Mouse (Mus musculus) thymus, postnatal 25 days (tissue): ENCODE measurements around the gene Slc7a5.

Experiments
- DNase-seq: peaks from one replicate; pipeline ENCODE4 v3.0.0; 2022

The Slc7a5 gene

DNA sequence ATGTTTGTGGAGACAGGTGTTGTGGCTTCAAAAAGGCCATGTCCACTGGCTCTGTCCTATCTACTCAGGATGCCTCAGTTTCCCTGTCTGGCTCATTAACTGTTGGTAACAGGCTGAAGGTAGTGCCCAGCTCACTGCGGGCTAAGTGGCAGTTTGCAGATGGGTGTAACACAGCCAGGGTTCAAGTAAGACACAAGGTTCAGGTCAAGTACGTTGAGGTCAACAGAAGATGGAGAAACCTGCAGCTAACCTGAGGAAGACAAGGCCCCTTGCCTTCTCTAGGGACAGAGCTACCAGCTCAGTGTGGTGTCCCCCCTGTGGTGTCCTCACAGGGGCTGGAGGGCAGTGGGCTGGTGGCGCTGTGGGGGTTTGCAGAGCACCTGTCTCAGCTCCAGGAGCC, 27.8 kb downstream of the Slc7a5 start:
- no peak for DNase-seq

DNA sequence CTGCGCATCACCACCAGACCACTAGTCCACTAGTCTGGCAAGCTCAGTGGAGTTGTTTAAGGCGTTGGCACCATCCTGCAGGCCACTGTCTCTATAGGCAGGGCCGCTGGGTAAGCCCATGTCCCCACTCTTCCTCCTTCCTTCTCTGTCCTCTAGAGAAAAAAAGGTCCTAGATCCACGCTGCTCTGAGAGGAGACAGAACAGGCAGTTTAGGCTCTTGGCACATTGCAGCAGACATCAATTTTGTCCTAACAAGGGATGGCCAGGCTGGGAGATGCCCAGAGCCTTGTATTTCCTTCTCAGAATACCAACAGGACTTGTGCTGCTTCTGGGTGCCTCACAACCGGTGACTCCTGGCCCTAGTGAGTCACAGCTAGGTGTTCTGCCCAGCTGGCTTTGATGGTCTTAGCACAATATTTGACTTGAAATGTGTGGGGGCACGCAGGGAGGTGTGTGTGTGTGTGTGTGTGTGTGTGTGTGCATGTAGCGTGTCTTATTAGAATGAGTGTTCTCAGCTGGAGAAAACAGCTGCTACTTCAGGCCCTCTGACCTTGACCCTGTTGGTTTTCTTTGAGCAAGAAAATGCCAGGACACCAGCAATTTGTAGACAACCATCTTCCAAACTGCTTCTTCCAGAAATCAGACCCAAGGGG, 29.5 kb downstream of the Slc7a5 start:
- no peak for DNase-seq

DNA sequence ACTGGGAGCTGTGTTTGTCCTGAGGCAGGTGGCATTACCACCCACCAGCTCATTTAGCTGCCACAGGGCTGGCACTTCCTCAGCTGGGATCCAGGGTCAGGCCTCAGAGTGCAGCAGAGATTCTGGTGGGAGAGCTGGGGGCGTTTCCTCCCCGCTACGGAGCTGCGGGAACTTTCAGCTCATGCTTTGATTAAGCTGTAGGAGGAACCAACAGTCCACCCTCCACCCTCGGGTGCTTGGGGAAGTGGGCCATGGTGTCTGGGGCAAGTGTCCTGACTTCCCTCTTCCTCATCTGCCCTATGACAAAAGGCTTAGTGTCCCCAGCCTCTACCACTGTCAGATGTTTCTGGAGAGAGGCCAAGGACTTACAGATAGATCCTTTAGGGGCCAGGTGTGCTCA, 30.3 kb downstream of the Slc7a5 start:
- no peak for DNase-seq

DNA sequence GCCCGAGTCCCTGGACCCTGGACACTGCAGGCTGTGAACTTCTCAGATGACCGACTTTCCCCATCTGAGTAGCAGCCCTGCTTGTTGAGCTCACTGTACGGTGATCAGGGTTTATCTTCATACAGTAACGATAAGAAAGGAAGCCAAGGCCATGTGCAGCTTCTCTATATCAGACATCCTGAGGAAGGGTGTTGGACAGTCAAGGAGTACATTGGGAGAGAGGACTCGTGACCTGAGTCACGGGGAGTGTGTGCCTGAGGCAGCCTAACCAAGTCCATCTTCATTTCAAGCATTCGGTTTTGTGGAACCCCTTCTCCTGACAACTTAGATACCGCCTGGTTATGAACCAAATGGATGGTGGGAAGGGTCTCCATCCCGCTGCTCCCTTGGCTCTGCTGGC, 32.0 kb downstream of the Slc7a5 start:
- DNase-seq: no peak

DNA sequence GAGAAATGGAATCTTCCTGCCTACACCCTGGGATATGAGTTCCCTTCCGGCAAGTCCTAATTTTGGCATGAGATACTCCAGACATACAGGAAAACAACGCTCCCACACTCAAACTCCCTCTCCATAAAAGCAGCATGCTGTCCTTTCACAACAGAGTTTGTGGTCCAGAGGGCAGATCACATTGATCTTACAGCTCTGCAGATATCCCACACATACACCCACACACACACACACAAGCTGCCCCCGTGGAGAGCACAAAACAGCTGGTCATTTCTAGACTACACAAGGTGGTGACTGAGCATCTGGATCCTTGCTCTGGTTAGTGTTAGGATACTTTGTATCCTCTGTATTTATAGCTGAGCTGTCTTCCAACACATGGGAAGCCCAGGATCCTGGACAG, 32.4 kb downstream of the Slc7a5 start:
- DNase-seq: no peak

DNA sequence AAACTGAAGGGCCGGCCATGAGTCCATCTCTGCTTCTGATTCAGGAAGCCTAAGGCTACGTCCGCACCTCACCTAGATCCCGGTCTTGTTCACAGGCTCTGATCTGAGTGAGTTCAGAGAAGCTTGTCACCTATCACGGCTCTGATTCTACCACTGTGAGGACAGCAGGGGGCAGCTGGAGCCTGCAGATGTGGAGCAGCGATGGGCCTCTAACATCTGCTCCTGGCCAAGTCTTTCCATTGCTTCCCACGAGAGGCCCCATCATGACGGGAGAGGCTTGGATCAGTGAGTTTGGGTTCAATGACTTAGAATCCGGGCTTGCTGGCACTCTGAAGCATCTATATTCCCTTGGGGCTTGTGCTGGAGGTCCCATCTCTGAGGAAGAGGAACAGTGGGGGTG, 33.5 kb downstream of the Slc7a5 start:
- DNase-seq: peak; percentile 26

DNA sequence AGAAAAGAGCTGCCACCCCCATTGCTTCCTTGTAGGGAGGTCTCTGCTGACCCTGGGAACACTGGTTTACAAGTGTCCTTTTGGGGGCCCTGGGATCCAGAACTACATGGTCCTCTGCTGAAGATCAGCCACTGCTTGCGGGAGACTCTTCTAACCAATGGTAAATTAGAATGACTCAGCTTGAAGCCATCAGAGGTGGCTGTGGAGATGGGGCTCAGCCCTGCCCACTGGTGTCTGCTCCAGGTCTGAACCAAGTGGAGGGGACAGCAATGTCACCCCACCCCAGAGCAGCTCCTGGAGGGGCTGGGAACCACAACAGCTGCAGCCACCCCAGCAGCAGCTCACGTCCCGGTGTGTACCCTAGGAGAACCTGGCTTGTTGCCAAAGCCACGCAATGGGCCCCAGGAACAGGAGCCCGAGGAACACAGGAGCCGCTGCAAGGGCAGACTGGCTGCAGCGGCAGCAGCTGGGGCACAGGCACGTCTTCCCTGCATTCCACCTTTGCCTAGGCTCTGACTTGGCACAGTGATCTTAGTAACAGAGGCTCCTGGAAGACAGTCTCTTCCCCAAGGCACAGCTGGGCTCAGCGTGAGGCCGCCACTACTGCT, 35.6 kb downstream of the Slc7a5 start:
- DNase-seq: no peak

DNA sequence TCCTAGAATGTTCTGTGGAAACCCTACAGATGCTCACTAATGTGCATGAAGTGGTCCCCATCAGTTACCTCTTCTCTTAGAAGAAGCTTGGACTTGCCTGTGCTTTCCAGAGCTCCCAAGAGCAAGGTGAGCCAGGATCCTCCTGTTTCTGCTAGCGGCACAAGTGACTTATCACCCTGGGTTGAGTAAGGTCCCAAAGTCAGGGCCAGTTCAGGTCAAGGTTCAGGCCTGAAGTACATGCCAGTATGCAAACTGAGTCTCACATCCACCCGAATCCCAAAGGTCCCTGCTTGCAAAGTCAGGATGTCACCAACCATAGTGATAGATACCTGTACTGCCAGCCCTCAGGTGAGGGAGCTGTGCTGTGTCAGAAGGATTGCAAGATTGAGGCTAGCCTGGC, 37.3 kb downstream of the Slc7a5 start:
- no peak for DNase-seq

DNA sequence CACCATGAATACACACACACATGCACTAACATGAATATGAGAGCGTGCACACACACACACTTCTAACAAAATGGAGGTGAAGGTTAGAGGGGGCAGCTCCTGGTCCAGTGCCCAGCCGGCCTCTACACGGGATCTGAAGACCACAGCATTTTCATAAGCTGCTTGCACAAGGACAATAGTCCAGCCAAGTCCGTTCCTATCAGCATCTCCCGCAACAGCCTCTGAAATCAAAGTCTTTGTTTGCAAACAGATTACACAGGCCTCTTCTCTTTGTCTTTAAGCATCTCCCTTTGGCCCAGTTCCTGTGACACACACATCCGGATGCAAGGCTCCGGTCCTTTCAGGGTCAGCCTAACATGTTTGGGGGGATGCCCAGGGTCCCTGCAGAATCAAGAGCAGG, 38.6 kb downstream of the Slc7a5 start:
- no peak for DNase-seq

DNA sequence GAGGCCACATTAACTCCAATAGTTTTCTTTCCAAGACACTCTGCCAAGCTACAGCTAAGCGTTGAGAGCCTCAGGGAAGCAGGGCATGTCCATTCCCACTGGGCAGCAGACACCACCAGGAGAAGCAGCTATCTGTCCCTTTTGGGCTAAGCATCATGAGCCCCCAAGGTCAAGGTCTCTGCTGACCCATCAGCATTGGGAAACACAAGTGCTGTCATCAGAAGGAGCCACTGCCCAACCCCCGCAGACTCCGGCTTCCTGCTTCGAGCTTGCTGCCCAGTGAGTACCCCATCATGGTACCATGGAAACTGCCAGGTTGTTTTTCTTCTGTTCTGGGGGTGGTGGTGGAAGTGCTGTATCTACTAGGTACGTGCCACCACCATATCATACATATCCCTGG, 39.3 kb downstream of the Slc7a5 start:
- DNase-seq: no peak

DNA sequence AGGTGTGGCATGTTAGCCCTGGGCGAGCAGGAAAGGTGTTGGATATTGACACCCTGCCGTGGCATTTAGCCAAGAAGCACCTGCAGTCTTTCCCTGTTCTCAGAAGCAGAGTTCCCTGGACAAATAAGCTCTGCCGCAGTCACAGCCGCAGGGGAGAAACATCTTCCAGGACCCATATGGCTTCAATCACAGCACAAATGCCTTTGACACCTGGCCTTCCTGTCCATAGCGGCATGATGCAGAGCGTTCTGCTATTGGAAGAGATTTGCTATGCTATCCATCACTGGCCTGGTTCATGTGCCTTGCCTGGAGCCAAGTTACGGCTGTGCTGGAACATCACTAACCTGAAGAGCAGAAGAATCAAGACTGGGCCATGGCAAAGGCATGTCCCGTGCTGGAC, 42.1 kb downstream of the Slc7a5 start:
- no peak for DNase-seq

DNA sequence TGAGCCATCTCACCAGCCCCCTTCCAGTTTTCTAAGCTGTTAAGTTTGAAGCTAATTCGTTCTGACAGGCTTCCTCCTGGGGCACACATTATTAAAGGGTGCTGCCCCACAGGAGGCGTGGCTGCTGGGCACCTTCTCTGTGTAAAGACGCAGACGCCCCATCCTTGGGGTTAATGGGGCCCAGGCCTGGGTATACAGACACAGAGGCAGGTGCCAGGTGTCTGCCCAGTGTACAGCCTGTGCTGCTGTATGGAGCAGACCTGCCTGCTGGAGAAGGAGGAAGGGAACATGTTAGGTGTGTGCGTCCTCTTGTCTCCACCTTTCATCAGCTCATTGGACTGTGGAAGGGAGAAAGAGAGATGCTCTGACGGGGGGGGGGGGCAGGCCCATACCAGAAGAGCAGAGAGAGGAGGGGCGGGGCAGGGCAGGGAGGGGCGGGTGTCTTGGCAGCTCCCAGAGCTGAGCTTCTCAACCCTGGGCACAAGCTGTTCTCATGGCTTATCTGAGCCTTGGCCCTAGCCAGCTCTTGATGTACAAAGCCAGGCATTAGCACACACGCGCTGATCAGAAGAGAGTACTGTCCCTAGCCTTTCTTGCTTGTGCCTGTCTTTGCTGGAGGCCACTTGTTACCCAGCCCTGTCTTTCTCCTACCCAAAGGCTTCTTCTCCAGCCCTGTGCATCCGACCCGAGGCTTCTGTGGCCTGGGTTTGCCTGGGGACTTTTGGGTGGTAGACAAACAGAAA, 45.5 kb downstream of the Slc7a5 start:
- no peak for DNase-seq

DNA sequence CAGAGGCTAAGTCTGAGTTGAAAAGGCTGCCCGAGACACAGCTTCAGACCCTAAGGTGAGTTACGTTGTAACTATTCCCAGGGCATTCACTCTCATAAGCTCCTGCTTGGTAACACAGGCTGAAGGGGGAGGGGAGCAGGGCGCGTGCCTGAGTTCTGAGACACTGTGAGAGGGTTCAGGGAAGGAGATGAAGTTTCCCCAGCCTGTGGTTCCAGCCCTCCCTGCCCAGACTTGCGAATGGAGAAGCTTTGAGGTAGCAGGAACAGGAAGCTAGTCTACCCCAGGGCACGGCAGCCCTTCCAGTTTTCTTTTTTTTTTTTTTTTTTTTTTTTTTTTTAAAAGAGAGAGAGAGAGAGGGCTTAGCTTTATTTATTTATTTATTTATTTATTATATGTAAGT, 46.2 kb downstream of the Slc7a5 start:
- DNase-seq: no peak

DNA sequence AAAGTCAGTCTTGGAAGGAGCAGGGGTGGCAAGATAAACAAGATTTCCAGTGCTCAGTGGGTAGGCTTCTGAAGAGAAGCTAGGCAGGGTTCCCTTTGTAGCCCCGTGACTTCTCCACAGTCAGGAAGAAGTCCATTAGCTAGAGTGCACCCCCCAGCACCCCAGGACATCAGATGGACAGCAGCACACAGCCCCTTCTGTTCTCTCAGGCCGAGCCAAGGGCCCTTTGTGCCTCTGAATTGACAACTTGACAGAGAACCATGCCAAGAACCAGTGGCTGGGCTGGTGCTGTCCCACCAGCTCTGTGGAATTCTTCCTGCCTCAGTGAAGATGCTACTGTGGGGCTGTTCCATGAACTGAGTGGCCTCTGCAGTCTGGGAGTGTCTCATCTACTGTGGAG, 49.7 kb downstream of the Slc7a5 start:
- DNase-seq: no peak

DNA sequence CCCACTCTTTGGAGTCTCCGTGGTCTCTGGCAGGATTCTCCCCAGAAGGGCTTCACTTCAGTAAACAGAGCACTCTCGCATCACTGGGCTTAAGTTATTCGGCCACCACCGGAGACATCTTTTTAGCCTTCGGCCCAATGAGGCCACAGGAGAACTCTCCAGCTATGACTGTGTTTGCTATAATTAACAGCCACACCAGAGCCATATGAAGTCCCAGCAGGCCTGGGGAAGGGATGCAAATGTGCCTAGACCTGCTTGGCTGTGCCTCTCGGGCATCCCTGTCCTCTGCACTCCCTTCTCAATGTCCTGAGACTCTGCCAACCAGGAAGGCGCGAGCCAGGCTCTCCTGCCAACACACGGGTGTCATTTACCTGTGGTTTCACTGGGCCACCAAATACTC, 50.2 kb downstream of the Slc7a5 start:
- no peak for DNase-seq

DNA sequence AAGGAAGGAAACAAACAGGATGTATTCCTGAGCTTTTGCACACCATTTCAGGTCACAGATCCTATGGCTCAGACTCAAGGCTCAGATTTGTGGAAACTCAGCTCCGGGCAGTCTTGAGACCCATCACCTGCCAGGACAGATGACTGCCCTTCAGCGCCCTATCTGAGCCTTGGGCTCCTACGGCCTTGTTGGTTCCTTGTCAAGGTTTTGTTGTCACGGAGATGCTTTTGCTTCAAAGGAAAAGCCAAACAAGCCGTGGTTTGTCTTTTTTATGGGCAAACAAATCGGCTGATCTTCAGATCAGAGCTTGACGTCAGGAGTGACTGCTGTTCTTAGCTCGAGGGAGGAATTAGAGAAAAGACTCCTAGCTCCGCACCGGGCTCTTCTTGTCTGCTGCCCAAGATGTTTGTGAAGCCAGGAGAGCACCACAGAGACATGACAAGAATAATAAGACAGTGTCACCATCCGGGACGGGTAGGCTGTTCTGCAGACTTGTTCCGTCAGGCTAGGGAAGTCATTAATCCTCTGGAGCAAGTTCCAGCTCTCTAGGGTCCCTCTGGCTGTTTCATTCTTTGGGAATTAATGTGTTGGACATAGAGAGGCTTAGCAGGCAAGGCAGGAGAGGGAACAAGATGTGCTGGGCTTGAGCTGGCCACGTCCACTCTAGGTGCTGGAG, 51.3 kb downstream of the Slc7a5 start:
- DNase-seq: no peak

DNA sequence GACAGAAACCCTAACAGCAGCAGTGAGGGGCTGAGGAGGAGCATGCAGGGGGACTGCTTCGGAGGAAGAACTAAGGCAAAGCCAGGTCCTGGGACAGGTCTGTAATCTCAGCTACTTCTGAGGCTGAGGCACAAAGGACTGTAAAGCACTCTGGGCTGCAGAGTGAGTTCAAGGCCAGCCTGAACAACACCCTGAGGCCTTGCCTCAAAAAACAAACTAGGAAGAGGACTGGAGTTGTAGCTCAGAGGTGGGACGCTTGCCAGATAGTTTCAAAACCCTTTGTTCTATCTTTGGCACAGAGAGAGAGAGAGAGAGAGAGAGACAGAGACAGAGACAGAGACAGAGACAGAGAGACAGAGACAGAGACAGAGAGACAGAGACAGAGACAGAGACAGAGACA, 53.9 kb downstream of the Slc7a5 start:
- DNase-seq: no peak

DNA sequence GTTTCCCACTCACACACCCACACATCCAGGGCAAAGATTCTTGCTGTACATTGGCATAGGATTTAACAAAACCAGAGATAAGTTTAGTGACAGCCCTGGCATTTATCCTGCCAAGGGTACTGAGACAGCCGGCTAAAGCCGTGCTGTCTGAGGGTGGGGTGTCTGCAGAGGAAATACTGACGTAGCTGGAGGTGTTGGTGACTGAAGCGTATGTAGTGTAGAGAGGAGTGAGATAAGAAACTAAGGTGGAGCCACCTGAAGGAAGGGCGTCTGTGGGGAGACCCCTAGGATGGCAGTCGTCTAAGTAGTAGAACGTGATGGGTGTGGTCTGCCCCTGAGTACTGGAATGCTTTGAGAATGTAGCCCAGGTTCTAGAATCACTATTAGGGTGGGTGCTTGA, 55.0 kb downstream of the Slc7a5 start:
- DNase-seq: no peak

DNA sequence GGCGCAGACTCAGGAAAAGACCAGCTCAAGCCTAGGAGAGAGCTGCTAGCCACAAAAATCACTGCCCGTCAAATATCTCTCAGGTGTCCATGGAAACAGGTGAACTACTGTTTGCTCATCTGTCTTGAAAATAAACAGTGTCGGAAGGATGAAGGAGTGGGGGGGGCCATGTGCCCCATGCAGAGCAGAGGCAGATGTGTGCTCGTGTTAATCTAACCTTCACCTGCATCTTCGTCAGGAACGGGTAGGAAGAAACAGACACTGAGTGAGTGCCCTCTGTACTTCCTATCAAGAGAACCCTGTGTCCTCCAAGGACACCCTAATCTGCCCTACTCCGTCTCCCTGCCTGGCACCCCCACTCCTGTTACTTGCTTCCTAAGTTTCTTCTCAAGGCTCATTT, 55.8 kb downstream of the Slc7a5 start:
- DNase-seq: no peak

DNA sequence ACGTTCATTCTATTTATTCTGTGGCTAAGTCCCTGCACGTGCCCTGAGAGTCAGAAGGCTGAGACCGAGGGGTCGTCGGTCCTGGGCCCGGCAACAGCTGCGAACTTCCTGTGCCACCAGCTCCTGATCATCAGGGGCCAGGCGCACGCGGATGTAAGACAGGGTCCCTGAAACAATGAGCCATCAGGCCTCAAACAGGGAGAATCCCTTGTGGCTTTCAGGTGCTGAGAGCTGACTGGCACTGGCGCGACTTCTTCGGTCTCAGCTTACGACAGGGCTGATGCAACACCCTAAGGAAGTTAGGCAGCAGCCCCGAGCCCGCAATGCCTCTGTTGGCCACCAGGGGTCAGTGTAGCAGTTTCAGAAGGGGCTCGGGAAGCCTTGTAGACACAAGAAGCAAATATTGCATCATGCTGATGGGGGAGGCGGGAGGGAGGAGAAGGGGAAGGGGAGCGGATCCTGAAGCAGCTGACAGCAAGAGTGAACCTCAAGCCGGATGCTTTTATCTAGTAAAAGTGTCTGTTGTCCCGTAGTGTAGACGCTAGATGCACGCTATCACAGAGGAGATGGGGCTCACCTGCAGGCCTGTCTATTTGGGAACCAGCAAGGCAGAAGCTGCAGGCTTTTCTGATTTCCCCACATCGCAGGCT, 56.5 kb downstream of the Slc7a5 start:
- peak; percentile 98 for DNase-seq

DNA sequence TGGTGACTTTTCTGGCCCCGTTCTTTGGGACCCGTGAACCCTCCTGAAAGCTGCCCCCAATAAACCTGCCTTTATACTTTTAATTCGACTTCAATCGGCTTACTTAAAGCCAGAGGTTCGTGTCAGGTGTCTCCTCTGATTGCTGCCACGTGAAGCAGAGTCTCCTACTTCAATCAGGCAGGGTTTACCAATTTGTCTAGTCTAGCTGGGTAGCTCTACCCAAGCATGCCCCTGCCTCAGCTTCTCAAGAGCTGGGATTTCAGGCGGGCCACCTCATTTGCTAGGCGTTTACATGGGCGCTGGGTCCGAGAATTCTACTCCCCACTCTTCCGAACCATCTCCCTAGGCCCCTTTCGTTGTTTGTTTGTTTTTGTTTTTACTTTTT, 57.1 kb downstream of the Slc7a5 start:
- DNase-seq: no peak

DNA sequence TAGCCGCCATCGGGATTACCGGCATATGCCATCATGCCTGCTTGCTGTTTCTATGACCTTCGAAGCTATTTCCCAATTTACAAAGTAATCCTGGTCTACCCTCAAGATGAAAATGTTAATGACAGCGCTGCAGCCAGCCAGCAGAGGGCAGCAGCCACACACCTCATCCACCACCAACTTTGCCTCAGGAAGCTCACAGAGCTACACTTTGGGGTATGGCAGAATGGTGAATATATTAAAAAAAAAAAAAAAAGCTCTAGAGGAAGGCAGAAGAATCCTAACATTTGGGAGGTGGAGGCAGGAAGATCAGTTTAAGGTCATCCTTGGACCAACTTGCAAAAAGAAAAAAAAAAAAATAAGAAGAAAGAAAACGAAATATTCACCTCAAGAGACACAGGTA, 57.5 kb downstream of the Slc7a5 start:
- DNase-seq: peak; percentile 78

DNA sequence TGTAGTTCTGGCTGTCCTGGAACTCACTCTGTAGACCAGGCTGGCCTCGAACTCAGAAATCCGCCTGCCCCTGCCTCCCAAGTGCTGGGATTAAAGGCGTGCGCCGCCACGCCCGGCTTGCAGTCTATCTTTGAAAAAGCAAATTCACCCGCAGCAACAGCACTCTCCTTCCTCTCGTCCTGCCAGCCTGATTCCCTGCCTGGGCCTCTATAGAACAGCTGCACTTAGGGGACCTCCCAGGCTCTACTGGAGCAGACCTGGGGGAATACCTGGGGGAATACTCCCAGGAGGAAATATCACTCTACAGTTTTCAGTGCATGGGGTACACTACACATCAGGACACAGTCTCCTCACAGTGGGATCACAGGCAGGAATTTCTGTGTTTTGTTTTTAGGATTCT, 58.2 kb downstream of the Slc7a5 start:
- DNase-seq: no peak

DNA sequence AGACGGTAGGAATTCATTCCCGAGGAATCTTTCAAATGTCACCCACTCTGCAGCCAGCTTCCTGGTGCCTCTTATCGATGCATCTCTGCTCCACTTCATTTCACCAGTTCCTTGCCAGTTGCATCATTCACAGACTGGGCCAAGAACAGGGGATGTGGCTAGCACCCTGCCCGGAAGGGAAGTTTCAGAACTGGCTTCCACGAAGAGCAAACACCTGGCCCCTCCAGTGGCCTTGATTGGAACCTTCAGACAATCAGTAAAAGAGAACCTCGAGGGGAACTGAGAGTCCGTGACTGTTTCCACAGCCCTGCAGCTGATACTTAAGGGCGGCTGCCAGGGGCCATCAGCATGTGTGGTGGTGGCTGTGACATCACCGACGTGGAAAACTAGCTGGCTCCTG, 59.0 kb downstream of the Slc7a5 start:
- no peak for DNase-seq
